Mouse (Mus musculus): ENCODE results near the gene Ccl11. TPM values are rescaled to one million over a fixed set of nuclear protein-coding genes. Genes with fewer than 3 reads are reported as not detected.

The Ccl11 gene
- polyA plus RNA-seq (2017; shearing (Covaris generic)): not detected

DNA sequence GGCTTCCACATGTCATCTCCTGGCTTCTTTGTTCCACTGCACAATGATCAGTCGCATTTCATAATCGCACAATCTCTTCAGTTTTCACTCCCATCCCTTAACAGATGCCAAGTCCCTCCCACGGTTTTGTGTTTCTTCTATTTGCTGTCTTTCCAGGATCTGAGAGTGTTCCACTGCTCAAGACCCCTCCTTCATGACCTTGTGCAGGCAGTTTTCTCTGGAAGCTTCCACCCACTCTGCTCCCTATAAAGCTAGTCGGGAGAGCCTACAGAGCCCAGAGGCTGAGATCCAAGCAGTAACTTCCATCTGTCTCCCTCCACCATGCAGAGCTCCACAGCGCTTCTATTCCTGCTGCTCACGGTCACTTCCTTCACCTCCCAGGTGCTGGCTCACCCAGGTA lies at the start of gene Ccl11:
TSS of gene Ccl11 (plus strand) at position 178 of the 400 bp plus-strand sequence.

DNA sequence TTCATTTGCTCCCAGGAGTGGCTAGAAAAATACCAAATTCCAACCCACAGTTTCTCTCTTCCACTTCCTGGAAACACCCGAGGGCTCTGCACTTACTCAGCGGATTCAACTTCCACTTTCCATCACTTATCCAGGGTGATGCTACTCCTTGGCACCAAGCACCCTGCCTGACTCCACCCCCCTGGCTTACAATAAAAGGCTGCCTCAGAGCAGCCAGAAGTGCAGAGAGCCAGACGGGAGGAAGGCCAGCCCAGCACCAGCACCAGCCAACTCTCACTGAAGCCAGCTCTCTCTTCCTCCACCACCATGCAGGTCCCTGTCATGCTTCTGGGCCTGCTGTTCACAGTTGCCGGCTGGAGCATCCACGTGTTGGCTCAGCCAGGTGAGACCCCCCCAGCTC lies 22.3 kb upstream of the Ccl11 start, which contains the start of gene Ccl2:
TSS of gene Ccl2 (plus strand) at position 216 of the 400 bp plus-strand sequence.

DNA sequence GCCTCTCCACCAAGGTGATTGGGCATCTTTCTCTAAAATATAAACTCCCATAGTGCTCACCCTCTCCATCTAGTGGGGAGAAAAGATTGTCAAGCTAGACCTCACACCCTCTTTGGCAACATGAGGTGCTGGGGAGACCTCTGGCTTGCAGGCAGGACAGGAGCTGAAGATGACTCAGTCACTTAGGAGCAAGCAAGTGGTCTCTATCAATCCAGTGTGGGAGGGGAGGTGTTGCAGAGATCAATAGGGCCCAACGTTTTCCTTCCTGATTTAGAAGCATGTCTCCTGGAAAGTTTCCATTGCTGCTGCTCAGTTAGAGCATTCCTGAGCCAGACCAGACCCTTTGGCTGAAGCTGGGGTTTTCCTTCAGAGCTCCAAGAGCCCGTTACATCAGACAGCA lies 19.1 kb upstream of the Ccl11 start, which contains the start of gene Gm17268:
TSS of gene Gm17268 (minus strand) at position 28 of the 400 bp plus-strand sequence.

DNA sequence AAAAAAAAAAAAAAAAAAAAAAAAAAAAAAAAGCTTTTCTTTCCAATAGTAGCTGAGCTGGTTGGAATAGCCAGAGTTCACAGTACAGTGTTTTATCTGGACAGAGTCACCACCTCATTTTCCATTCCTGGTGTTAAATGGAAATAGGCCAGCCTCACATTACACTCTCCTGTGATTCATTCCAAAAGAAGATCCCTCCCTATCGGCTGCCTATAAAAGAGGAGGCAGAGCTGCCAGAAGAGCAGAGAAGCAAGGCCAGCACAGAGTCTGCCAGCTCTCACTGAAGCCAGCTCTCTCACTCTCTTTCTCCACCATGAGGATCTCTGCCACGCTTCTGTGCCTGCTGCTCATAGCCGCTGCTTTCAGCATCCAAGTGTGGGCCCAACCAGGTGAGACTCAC lies 12.2 kb upstream of the Ccl11 start, which contains the start of gene Ccl7:
TSS of gene Ccl7 (plus strand) at position 242 of the 400 bp plus-strand sequence.

DNA sequence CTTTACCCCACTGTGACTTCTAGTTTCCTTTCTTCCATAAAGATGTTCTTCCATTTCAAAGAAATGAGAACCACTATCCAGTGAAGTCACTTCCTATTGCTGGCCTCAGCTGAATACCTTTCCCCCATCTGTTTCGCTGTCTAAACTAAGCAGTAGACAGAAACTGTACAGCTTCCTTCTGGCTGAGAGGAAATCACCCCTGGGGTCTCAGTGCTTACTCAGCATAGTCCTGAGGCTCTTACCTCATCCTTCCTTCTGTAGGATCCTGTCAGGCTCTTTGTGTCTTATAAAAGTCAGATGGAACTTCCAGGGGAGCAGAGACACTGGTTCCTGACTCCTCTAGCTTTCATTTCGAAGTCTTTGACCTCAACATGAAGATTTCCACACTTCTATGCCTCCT lies 43.9 kb downstream of the Ccl11 start, which contains the start of gene Ccl12:
TSS of gene Ccl12 (plus strand) at position 317 of the 400 bp plus-strand sequence.

Other genes starting within 250 kb of the Ccl11 start
- gene 5530401A14Rik, start 197.2 kb upstream of the Ccl11 start, polyA plus RNA-seq (2017; shearing (Covaris generic)): under 1 TPM; 0.08 to 0.16 TPM
- not detected for gene Asic2, start 89.4 kb upstream of the Ccl11 start, polyA plus RNA-seq (2017; shearing (Covaris generic))
- gene Ccl2, start 22.3 kb upstream of the Ccl11 start, polyA plus RNA-seq (2017; shearing (Covaris generic)): under 1 TPM in 1 of 2 experiments, not detected in 1; 0.42 TPM
- gene Gm17268, start 19.3 kb upstream of the Ccl11 start, polyA plus RNA-seq (2017; shearing (Covaris generic)): not detected
- under 1 TPM; 0.88 to 0.96 TPM for gene Ccl7, start 12.1 kb upstream of the Ccl11 start, polyA plus RNA-seq (2017; shearing (Covaris generic))
- 1 to 10 TPM in 1 of 2 experiments, not detected in 1; 3.9 TPM for gene Ccl12, start 44.0 kb downstream of the Ccl11 start, polyA plus RNA-seq (2017; shearing (Covaris generic))
- gene Ccl8, start 57.4 kb downstream of the Ccl11 start, polyA plus RNA-seq (2017; shearing (Covaris generic)): 100 to 1,000 TPM in 1 of 2 experiments, 1 to 10 TPM in 1; 1.4 to 209 TPM
- 10 to 100 TPM in 1 of 2 experiments, 1 to 10 TPM in 1; 3.9 to 20.3 TPM for gene Ccl1, start 247.9 kb downstream of the Ccl11 start, polyA plus RNA-seq (2017; shearing (Covaris generic))